Mouse (Mus musculus): ENCODE results near the gene Hcn2.

DNA sequence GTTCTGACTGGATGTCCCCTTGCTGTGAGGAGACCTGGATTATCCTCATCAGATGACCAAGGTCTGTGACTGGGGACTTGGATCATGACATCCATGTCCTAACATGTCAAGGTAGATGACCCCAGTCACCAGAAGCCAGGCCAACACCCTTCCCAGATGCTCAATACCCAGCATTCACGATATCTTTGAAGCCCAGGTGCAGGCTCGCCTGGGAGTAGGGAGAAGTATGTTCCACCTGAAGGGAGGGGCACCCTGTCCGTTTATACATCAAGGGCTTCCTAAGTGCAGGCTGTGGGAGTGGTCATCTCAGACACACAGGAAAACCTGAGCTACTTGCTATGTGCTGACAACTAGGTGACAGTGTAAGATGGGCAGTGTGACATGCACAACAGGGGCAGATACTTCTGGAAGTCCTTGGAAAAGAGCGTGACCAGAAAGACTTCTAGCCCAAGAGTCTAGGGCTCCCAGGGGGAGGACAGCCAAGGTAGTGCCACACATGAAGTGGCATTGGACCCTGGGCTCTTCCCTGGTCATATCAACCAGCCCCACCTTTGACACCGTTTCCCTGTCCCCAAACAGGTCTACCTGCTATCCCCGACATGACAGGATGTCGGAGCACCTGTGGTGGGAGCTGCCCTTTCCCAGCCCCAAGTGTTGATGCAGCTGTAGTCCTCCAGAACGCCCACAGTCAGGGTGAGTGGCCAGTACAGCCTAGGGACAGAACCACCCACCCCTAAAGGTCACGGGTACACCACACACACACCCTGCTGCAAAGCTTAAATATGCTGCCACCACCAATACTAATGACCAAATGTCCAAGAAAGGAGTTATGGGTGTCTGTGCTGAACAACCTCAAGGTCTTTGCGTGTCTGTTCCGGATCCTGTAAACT, 35.6 kb upstream of the Hcn2 start:
- no peak for TF ChIP-seq POLR2A (IDR thresholded peaks at IDR 0.05; ENCODE audit: low read depth, low read length)
- TF ChIP-seq CTCF (IDR thresholded peaks at IDR 0.05; ENCODE audit: extremely low read depth, insufficient read length, insufficient replicate concordance, low read depth, low read length): no peak
